Mouse (Mus musculus): Measurements from ENCODE around the gene Rtp4. TPM values are rescaled to one million over a fixed set of nuclear protein-coding genes. Genes with fewer than 3 reads are reported as not detected.

Rtp4 gene
- polyA plus RNA-seq (2012; rRNA removed): 2.7 and 3.8 TPM in 2 replicates

DNA sequence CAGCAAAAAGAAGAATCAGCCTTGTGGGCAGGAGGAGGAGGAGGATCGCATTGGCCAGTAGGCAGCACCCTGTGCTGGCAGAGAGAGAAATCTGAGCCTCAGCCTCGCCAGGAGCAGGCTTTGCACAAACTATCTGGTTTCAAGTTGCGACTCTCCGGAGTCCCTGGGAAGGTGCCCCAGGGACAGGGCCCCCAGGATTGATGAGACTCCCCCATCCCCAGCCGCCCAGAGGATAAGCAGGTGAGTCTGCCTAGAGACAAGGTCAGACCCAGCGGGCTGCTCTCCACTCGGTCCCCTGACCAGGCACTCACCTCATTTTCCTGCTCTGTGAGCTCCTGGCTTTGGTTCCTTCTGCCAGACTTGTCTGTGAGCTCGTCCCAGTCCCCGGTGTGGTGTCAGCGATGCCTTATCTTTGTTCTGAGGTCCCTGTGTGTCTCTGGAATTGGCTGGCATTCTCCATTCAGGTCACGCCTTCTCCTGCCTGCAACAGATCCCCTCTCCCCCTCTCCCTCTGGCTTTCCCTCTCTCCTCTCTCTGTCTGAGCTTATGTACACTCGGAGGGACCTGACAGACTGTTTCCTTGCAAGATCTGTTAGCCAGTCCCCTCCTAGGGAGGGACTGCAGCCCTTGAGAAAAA, at the start of gene Rtp4, which contains the start of gene Masp1:
TSS of gene Rtp4 (plus strand) at position 57 of the 637 bp plus-strand sequence.
TSS of gene Masp1 (minus strand) at position 581 of the 637 bp plus-strand sequence.
- DNase-seq (ENCODE audit: low read depth): peak; percentile 94

DNA sequence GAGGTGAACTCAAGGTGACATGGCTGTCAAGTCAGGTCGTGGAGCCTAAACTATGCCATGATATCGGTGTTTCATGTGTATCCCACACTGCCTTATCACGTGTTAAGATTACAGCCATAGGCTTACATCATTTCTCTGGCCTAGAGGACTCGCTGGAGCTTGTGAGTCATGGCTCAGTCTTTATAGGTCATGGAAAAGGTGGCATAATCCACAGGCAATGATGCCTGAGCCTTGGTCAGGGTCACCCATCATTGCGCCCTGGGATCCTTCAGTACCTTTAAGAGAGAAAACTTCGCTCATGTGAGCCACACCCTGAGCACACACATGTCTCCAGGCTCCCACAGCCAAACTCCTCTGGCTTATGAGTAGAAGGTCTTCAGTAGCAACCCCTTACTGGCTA, 48.5 kb upstream of the Rtp4 start:
- DNase-seq (ENCODE audit: low read depth): no peak
- no peak for TF ChIP-seq CTCF (IDR thresholded peaks at IDR 0.05; ENCODE audit: borderline replicate concordance, extremely low read depth, insufficient read depth, insufficient read length)
- TF ChIP-seq POLR2A (IDR thresholded peaks at IDR 0.05; ENCODE audit: borderline replicate concordance, extremely low read depth, insufficient read depth, insufficient read length, poor library complexity, severe bottlenecking): no peak

More for the DNA sequence above, at the start of gene Rtp4, which contains the start of gene Masp1:
- TF ChIP-seq CTCF (IDR thresholded peaks at IDR 0.05; ENCODE audit: borderline replicate concordance, extremely low read depth, insufficient read depth, insufficient read length) (no peak), POLR2A (IDR thresholded peaks at IDR 0.05; ENCODE audit: borderline replicate concordance, extremely low read depth, insufficient read depth, insufficient read length, poor library complexity, severe bottlenecking) (peak; percentile 10; the same call in 1 of the 2 replicates)

DNA sequence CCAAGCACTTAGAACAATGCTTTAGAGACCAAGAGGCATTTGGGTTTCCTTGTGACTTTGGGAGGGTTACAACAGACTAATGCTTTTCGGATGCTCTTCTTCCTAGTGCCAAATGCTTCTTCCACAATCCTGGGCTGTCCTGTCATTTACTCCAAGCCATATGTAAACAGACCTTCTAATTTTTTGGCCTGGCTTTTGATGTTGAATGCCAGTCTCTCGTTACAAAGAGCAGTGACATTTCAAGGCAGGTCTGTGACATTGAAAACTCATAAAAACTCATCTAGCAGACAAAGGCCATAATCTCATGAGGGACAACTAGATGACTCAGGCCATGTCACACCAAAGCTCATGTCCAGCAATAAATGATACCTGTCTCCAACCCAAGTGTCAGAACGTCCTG, 48.0 kb upstream of the Rtp4 start:
- DNase-seq (ENCODE audit: low read depth): no peak
- no peak for TF ChIP-seq CTCF (IDR thresholded peaks at IDR 0.05; ENCODE audit: borderline replicate concordance, extremely low read depth, insufficient read depth, insufficient read length)
- no peak for TF ChIP-seq POLR2A (IDR thresholded peaks at IDR 0.05; ENCODE audit: borderline replicate concordance, extremely low read depth, insufficient read depth, insufficient read length, poor library complexity, severe bottlenecking)

DNA sequence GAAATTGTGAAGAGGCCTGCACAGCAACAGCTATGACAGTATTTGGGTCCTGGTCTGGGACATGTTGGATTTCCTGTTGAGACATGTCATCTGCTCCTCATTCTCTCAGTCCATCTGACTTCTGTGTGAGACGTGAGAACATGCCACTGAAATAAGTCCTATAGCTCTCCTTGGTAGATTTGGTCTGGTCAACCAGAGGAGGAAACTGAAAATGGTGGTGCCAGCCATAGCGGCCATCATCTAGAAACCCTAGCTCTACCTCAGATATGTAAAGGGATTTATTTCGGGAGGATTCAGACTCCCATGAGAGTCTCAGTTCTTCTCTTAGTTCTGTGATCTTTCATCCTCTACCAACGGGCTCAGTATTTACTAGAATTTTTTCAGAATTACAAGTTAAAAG, 44.4 kb upstream of the Rtp4 start:
- no peak for TF ChIP-seq POLR2A (IDR thresholded peaks at IDR 0.05; ENCODE audit: borderline replicate concordance, extremely low read depth, insufficient read depth, insufficient read length, poor library complexity, severe bottlenecking)
- TF ChIP-seq CTCF (IDR thresholded peaks at IDR 0.05; ENCODE audit: borderline replicate concordance, extremely low read depth, insufficient read depth, insufficient read length): no peak
- DNase-seq (ENCODE audit: low read depth): no peak

DNA sequence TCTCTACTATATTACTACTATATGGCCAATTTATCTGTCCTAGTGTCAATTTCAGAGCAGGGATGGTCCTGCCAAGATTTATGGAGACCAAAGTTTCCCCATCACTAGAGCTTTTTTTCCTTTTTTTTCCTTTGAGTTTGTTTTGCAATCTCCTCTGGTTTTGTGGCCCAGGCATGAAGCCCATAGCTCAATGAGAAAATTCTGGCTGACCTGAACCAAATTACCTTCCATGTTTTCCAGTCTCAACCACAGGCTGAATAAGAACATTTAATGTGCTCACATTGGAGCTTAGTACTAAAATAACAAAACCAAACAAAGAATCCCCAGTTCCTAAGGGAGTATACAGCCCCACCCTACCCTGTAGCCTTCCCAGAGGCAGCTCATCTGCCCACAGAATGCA, 43.5 kb upstream of the Rtp4 start:
- TF ChIP-seq POLR2A (IDR thresholded peaks at IDR 0.05; ENCODE audit: borderline replicate concordance, extremely low read depth, insufficient read depth, insufficient read length, poor library complexity, severe bottlenecking) (no peak), CTCF (IDR thresholded peaks at IDR 0.05; ENCODE audit: borderline replicate concordance, extremely low read depth, insufficient read depth, insufficient read length) (no peak)
- no peak for DNase-seq (ENCODE audit: low read depth)

DNA sequence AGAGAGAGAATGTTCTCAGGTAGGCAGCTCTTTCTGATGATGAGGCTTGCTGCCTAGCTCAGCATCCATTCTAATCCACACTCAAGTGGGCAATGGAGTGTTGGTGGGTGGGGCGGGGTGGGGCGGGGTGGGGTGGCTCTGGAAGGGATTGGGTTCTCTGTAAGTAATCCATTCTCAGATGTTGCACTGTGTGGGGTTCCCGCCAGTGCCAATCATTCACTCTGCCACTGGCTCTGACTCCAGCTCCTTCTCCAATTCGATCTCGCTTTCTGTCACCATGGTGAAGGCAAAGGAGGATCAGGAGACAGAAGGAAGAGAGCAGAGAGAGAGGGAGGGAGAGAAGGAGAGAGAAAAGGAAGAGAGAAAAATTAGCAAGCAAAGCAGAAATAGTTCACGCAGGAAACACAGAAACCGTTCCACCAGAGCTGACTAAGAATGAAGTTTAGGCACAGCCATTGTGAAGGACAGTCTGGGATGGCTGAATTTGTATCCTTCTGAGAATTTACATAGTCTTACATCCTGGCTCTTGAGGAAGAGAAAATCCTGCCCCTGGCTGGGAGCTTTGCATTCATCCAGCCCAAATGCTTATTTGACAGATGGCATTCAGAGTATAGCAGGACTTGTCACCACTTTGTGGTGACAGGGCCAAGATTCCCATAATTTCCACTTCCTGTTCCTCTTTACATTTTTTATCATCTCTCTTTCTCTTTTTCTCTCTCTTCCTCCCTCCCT, 40.1 kb upstream of the Rtp4 start:
- TF ChIP-seq POLR2A (IDR thresholded peaks at IDR 0.05; ENCODE audit: borderline replicate concordance, extremely low read depth, insufficient read depth, insufficient read length, poor library complexity, severe bottlenecking): no peak
- no peak for TF ChIP-seq CTCF (IDR thresholded peaks at IDR 0.05; ENCODE audit: borderline replicate concordance, extremely low read depth, insufficient read depth, insufficient read length)
- peak; percentile 32 for DNase-seq (ENCODE audit: low read depth)

DNA sequence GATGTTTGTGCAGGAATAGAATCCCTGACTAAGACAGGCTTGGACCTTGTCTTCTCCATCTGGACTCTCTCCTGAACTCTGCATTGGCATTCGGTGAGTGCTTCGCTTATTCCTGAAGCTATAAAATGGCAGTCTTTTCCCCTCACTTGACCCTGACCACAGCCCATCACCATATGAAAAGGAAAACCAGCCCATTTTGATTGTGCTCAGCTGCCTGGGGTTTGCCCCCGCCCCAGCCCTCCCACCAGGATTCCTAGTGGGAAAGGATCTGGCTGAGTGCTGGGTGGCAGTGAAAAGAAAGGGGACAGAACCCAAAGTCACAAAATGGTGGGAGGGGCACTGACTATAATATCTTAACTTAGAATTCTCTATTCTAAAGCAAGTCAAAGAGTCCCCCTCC, 37.9 kb upstream of the Rtp4 start:
- DNase-seq (ENCODE audit: low read depth): no peak
- no peak for TF ChIP-seq POLR2A (IDR thresholded peaks at IDR 0.05; ENCODE audit: borderline replicate concordance, extremely low read depth, insufficient read depth, insufficient read length, poor library complexity, severe bottlenecking)
- no peak for TF ChIP-seq CTCF (IDR thresholded peaks at IDR 0.05; ENCODE audit: borderline replicate concordance, extremely low read depth, insufficient read depth, insufficient read length)

DNA sequence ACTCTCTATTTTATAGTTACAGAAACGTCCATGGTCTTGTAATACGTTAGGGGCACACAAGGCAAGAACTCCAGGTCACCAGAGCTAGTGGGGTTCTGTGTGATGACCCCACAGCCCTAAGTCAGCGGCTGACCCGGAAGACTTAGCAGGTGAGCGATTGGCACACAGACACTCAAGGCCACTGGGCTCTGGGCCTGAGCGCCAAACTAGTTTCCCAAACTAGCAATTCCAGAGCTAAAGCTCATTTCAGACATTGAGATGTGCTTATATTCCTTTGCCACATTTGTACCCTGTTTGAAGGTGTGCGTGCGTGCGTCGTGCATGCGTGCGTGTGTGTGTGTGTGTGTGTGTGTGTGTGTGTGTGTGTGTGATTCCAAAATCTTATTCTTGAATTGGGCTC, 37.2 kb upstream of the Rtp4 start:
- no peak for DNase-seq (ENCODE audit: low read depth)
- TF ChIP-seq CTCF (IDR thresholded peaks at IDR 0.05; ENCODE audit: borderline replicate concordance, extremely low read depth, insufficient read depth, insufficient read length): no peak
- no peak for TF ChIP-seq POLR2A (IDR thresholded peaks at IDR 0.05; ENCODE audit: borderline replicate concordance, extremely low read depth, insufficient read depth, insufficient read length, poor library complexity, severe bottlenecking)

DNA sequence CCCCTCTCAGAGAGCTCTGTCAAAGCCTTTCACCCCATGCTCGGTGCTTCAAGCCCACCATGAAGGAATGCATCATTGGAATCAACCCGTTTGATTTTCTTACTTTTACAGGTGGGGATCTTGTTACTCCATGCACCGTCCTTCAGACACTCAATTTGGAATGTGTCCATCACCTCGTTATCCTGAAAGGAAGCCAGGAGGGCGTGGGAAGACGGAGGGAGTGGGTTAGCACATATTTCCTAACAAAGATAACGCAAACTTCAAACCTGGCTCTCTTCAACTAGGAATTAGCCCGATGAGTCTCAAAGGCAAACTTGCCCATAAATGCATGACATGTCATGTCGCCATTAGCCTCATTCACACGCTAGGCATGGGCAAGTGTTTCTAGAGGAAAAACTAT, 36.8 kb upstream of the Rtp4 start:
- TF ChIP-seq CTCF (IDR thresholded peaks at IDR 0.05; ENCODE audit: borderline replicate concordance, extremely low read depth, insufficient read depth, insufficient read length) (no peak), POLR2A (IDR thresholded peaks at IDR 0.05; ENCODE audit: borderline replicate concordance, extremely low read depth, insufficient read depth, insufficient read length, poor library complexity, severe bottlenecking) (no peak)
- DNase-seq (ENCODE audit: low read depth): no peak

DNA sequence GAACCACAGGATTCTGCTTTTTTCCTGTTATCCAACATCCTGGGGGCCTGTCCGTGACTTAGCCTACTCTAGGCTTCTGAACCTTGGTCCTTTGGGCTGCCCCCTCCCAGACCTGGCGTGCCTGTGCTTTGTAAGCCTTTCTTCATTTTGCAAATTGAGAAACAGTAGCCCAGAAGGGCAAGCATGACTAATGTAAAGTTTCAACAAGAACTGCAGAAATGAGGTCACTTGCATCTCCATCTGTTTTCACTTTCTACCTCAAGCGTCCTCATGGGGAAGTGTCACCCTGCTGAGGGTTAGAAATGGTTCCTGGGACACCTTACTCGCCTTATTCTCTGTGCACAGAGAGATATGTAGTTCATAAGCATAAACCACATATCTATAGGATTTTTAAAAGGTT, 27.3 kb upstream of the Rtp4 start:
- DNase-seq (ENCODE audit: low read depth): no peak
- TF ChIP-seq POLR2A (IDR thresholded peaks at IDR 0.05; ENCODE audit: borderline replicate concordance, extremely low read depth, insufficient read depth, insufficient read length, poor library complexity, severe bottlenecking) (no peak), CTCF (IDR thresholded peaks at IDR 0.05; ENCODE audit: borderline replicate concordance, extremely low read depth, insufficient read depth, insufficient read length) (no peak)

DNA sequence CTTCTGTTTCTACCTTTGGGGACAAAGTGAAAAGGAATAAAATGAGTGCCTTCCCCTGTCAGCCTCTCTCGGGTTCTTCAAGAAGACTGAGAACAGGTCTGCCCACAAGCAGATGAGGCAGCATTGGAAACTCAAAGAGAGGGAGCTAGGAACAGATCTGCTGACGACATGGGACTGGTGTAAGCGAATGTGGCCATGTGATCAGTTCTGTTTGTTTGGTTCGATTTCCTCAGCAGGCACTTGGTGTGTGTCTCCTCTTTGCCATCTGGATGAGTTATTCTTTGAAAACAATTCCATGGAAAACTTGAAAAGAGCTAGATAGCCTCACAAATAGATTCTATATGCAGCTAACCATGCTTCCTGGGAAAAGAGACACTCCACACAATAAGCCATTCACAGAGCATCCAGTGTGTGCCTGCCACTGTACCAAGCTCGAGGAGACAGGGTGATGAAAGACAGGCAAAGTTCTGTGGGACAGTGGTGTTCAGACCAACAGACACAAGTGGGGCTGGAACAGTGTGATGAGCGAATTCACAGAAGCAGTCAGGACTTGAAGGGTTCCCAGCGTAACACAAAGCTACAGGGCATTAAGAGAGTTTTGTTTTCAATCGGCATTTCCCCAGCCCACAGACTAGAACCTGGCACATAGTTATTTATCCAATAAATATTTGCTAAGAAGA, 23.7 kb upstream of the Rtp4 start:
- DNase-seq (ENCODE audit: low read depth): peak; percentile 14
- TF ChIP-seq POLR2A (IDR thresholded peaks at IDR 0.05; ENCODE audit: borderline replicate concordance, extremely low read depth, insufficient read depth, insufficient read length, poor library complexity, severe bottlenecking): no peak
